Mouse (Mus musculus): ENCODE data around the gene Mapt.

GRCm38 (mm10) chr11:104246171-104246694 lies 15.0 kb downstream of the Mapt start:
- TF ChIP-seq POLR2A (IDR thresholded peaks at IDR 0.05; ENCODE audit: extremely low read depth, insufficient read depth, low read length), result no peak
- no peak for TF ChIP-seq CTCF (IDR thresholded peaks at IDR 0.05; ENCODE audit: low read depth, low read length)
